In genomic region chr1:172261477-172262078, GRCm38 (mm10) we compare ENCODE assay signal across 8 mouse cellular contexts. TPM values are rescaled to one million over a fixed set of nuclear protein-coding genes. Genes with fewer than 3 reads are reported as not detected.
A peak's percentile ranks its signal among the peaks of the same experiment; 100 is the strongest.
DNase-seq lines count a peak whose midpoint lies in the region; ATAC-seq lines count a peak whose summit lies in the region.

Gene Igsf8, plus strand, starts transcription at chr1:172261641.

- H3K4me3 ChIP-seq in heart, embryonic 13.5 days, result no peak within 1 kb of the TSS

- peaks cover 10% of the 10 kb centered on the region; the same call in 1 of the 2 replicates for H3K4me1 ChIP-seq in heart, embryonic 13.5 days

- intact Hi-C loops in left cerebral cortex, postnatal 25 days (cut with DNase I), result no loop called here

- 61% methylated on average over 8 of the region's 8 CpGs for WGBS in heart, embryonic 13.5 days

- H3K36me3 ChIP-seq in heart, embryonic 13.5 days, result no peaks in the 10 kb centered on the region

- no peak for DNase-seq in layer of hippocampus, adult 18-20 months (ENCODE audit: low spot score in 2 of 2)
- no peak for DNase-seq in layer of hippocampus, adult 9-10 months (ENCODE audit: low spot score)
- DNase-seq in adrenal gland, postnatal 36 days, result no peak
- no peak for DNase-seq in left cerebral cortex, postnatal 25 days (ENCODE audit: low spot score in 2 of 2)
- peak; percentile 29 for DNase-seq in neural tube, embryonic 10.5 days (ENCODE audit: extremely low spot score, low spot score)
- DNase-seq in ovary, postnatal 36 days (ENCODE audit: low spot score), result no peak
- no peak for DNase-seq in urinary bladder, postnatal 14 days (ENCODE audit: low spot score)

- ATAC-seq in heart, embryonic 13.5 days (ENCODE audit: extremely low read depth, insufficient number of reproducible peaks, low FRiP score, low TSS enrichment), result no peak

- peak within 1 kb of the TSS; percentile 40 for H3K27ac ChIP-seq in heart, embryonic 13.5 days (replicated peaks)

- no peaks in the 10 kb centered on the region for H3K27me3 ChIP-seq in heart, embryonic 13.5 days (replicated peaks)

- no peak within 1 kb of the TSS for H3K9ac ChIP-seq in heart, embryonic 13.5 days

- peaks cover 5% of the 10 kb centered on the region for H3K9me3 ChIP-seq in heart, embryonic 13.5 days

- no peak within 1 kb of the TSS for H3K4me2 ChIP-seq in heart, embryonic 13.5 days

RNA-seq across cellular contexts. Expression of gene Igsf8, which starts in this region (rescaled TPM):
- total RNA-seq in layer of hippocampus, adult 18-20 months (2021), result 100 to 1,000 TPM; 262 to 286 TPM
- total RNA-seq in adrenal gland, postnatal 36 days (2021), result 10 to 100 TPM; 24.9 to 39.2 TPM
- 27.8 and 31.6 TPM in 2 replicates for polyA plus RNA-seq in heart, embryonic 13.5 days (2015; fragmentation: Nextera tagmentation; extraction: Ambion mirVana)
- total RNA-seq in left cerebral cortex, postnatal 25 days (2021), result 100 to 1,000 TPM; 232 to 242 TPM

Comparison
In these comparisons a context has a peak if more than half of its experiments do, and no peak if none do; other contexts are left out.
1. RNA of gene Igsf8 (total RNA-seq): 262 to 286 TPM in layer of hippocampus, adult 18-20 months and 232 to 242 TPM in left cerebral cortex, postnatal 25 days; 24.9 to 39.2 TPM in adrenal gland, postnatal 36 days; every median in the first group is over 4 times any median in the second.